Mouse (Mus musculus) liver (tissue): ENCODE measurements around the gene Def6.
"Not testable (repeated sequence)": the region's sequence is repeated elsewhere in the genome, so short reads cannot be mapped to it uniquely, and the experiment has no call there.

Experiments used
- DNase-seq: peaks from one replicate; pipeline ENCODE4 v3.0.0-alpha.2; 2020; ENCODE audit warnings: mixed read lengths

The Def6 gene

DNA sequence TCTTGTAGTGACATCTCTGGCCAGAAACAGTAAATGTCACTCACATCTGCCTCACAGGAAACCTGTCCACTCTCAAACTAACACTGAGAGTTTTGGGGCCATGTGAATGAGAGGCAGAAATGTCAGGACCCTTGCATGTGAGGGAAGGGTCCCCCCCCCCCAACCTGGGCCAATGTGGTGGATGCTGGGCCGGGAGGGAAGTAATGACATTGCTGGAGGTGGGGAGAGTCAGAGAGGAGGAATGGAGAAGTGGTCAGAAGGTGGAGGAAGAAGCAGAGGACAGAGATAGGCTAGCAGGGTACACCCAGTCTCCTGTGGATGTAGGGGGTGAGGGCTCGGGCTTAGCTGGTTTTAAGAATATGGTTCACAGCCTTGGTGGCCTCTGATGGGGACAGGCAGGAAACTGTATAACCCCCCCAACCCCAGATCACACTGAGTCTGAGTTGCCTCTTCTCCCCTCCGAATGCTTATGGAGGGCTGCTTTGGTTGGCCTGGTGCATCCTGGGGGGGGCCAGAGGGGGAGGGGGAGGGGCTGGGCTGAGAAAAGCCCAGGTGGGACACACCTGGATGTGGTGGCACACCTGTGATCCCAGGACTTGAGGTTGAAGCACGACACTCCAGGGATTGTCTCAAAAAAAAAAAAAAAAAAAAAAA, 2.0 kb downstream of the Def6 start:
- no peak for DNase-seq

DNA sequence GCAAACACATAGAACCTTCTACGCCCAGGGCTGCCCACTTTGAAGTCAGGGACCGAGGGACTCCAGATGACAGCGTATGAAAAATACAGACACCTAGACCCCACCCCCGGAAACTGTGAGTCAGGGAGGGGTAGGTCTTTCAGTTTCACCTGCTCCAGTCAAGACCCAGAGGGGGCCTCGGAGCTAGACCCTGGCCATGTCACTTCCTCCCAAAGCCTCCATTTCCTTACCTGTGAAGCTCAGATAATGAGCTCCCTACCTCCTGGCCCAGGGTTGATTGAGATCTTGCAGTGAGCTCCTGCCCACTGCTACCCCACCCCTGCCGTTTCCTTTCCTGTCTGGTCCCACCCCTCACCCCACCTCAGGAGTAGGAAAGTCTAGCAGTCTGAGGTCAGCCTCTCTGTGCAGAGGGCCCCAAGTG, 4.4 kb downstream of the Def6 start:
- DNase-seq: peak; percentile 37

DNA sequence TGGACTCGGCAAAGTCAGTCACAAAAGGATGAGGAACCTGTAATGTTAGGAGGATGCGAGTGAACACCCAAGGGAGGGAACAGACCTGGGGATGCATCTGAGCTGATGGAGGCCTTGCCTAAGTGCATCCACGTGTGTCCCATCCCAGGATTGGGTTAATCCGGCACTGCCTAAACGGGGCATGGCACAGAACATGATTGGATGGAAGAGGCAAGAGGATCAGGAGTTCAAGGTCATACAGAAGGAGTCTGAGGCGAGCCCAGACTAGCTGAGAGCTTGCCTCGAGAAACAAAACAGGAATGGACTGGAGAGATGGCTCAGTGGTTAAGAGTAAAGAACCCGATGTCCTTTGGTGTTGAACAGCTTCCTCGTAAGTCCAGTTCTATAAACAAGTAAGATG, 4.8 kb downstream of the Def6 start:
- no peak for DNase-seq

DNA sequence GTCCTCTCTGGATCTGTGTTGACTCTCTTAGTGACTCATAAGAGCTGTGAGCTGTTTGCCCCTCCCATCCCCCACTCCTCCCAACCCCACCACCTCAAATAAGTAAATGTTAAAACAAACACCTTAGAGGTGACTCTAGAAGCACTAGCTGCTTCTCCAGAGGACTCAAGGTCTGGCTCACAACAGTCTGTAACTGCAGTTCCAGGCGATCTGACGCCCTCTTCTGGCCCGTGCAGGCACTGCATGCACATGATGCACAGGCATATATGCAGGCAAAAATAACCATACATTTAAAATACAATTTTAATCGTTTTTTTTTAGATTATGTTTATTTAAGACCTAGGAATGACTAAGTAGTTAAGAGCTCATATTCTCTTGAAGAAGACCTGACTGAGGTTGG, 5.7 kb downstream of the Def6 start:
- DNase-seq: peak; percentile 44

DNA sequence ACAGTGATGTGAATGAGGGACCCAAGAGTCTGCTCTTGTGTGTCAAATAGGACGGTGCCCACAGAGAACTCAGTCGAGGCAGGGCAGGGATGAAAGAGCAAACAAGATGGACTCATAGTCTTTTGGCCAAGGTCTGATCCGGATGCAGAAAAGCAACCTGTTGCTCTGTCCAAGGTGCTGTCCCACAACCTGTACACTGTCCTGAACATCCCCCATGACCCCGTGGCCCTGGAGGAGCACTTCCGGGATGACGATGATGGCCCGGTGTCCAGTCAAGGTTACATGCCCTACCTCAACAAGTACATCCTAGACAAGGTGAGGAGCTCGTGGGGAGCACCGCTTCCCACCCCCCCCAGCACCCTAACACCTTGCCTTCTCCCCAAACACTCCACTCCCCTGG, 9.2 kb downstream of the Def6 start:
- DNase-seq: no peak

DNA sequence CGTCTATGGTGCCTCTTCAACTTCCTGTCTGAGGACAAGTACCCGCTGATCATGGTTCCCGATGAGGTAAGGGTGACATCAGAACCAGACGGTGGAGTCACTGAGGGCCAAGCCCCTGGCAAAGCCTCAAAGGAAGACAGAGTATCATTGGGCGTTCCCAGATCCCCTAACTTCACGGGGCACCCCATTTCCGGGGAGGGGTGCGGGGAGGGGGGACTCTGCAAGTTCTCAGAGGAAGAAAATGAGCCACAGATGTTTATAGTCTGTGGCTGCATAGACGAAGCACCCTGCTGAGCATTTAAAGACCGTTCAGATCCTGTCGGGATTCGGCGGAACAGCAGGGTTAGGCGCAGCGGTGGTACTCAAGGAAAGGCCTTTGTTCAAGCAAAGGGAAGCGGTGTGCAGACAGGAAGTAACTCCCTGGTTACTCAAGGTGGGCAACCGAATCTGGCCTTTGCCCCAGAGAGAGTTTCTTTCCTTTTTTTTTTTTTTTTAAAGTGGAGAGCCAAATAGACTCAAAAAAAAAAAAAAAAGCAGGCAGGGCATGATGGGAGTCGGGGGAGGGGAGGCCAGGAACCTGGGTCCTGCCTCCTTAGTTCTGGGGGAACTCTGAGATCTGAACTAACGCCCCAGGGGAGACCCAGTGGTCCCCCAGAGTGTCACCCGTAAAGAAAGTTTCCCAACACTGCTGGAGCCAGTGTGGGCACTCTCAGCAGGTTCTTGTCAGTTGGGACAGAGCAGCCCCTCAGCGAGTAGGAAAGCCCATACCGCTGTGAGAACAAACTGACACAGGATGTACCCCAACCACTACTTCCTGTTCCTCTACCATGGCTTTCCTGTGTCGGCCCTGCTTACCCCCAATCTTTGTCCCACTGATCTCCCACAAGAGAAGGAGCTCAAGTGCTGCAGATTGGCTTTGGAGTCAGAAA, 10.4 kb downstream of the Def6 start:
- no peak for DNase-seq

DNA sequence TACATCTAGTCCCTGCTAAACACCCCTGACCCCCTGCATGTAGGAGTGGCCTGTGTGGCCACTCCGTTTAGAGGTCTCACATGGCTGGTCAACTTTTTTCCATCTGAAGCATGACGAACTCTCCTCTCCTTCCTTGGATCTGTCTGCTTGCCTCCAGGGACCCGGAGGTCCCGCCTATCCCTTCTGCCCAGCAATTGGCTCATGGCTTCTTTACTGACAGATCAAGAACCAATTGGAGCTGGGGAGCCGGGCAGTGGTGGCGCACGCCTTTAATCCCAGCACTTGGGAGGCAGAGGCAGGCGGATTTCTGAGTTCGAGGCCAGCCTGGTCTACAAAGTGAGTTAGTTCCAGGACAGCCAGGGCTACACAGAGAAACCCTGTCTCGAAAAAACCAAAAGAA, 14.9 kb downstream of the Def6 start:
- DNase-seq: not testable (repeated sequence)

DNA sequence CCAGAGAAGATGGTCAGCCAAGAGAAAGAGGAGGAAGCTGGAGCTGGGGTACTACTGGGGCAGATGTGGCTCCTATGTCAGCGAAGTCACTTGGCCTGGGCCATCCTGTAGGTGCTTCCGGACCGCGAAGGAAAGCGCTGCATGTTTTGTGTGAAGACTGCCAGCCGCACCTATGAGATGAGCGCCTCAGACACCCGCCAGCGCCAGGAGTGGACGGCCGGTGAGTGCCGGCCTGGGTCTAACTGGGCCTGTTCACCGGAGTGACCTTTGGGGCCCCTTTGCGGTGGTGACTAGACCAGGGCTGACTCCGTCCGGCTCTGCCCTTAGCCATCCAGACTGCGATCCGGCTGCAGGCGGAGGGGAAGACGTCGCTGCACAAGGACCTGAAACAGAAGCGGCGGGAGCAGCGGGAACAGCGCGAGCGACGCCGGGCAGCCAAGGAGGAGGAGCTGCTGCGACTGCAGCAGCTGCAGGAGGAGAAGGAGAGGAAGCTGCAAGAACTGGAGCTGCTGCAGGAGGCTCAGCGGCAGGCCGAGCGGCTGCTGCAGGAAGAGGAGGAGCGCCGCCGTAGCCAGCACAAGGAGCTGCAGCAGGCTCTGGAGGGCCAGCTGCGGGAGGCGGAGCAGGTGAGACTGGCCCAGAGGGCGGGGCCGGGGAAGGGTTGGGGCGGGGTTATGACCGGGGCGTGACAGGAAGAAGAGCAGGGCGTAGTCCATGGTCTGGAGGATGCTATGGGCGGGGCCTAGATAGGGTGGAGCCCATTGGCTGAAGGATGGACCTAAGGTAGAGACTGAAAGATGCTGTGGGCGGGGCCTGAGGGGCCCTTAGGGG, 16.2 kb downstream of the Def6 start:
- DNase-seq: peak; percentile 99

DNA sequence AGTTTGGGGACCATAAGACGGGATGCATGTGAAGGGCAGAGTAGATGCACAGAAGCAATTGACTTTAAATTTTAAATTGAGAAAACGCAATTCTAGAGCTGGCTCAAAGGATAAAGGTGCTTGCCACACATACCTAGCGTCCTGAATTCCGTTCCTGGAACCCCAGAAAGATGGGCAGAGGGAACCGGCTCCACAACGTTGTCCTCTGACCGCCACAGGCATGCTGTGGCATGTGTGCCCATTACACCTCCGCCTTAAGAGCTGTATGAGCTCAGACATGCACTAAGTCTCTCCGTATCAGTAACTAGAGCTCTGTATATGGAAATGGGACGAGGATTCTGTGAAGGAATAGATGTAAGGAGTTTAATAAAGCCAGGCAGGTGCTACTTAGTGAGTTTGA, 17.0 kb downstream of the Def6 start:
- DNase-seq: no peak

DNA sequence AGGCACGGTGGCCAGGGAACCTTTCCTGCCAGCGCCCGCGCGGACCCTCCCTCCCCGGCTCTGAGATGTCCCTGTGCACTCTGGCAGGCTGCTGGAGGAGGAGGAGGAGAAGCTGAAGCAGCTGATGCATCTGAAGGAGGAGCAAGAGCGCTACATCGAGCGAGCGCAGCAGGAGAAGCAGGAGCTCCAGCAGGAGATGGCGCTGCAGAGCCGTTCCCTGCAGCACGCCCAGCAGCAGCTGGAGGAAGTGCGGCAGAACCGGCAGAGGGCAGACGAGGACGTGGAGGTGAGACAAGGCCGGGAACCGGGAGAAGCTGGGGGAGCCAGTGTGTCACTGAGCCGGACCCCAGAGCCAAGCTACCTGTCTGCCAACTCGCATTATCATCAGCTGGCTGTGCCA, 18.4 kb downstream of the Def6 start:
- DNase-seq: peak; percentile 90

DNA sequence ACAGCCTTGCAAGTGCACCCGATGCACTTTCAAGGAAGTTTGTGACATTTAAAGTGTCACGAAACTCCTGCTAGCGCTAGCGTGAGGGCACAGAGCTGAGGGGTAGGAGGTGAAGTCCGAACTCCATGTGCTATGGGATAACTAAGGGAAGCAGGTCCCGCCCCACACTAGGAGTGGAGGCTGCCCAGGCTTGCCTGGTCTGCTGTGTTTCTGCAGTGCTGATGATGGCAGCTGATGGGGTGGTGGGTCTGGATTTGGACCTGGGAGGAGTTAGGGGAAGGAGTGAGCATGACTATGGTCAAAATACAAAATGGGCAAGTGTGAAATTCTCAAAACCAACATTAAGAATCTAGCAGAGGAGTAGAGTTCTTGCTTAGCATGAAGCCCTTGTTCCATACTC, 22.9 kb downstream of the Def6 start:
- DNase-seq: no peak

DNA sequence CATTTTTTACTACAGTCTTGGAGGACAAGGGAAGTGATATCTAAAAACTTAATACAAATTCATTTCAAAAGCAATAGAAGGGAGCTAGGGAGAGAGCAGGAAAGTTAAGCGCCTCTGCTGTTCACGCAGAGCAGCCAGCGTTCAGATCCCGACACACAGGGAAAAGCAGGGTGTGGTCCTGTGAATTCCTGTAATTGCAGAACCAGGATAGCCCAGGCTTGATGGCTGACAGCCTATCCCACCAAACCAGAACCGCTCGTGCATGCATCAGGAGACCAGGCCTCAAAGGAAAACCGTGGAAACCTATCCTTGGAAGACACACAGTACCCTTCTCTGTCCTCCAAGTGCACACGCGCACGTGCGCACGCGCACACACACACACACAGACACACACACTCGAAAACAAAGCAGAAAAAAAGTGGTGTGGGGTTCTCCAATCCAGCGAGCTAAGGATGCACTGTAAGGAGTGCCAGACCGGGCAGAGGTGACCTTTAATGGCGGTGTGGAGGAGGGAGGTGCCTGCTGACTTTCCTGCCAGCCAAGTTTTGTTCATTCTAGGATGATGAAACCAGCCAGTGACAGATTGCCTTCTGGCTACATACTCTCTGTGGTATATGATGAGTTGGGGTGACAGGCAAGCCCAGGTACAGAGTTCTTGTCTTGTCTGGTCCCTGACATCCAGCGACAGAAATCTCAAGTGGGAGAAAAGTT, 23.6 kb downstream of the Def6 start:
- DNase-seq: no peak

DNA sequence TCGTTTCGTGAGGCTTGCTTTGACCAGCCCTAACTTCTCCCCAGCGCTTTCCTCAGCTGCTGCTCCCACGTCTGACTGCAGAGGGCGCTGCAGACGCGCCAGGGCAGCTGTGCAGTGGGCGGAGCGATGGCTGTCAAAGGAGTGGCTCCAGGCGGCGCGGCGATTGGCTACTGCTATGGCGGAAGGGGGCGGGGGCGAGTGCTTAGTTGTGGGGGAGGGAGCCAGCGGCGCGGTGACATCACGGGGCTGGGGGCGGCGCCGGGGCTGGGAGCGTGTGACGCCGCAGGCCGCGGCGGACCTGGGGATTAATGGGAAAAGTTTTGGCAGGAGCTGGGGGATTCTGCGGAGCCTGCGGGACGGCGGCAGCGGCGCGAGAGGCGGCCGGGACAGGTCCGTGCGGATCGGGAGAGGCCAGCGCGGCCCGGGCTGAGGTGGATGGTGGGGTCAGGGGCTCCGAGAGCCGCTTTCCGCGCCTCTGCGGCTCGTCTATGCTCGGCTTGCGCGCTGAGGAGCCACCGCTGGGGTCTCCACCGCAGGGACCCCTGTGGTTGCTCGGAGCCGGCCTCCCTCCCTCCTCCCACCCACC, 25.0 kb downstream of the Def6 start, which contains the start of gene Ppard:
Ppard (plus strand) TSS at position 226 of the 586 bp plus-strand sequence.
- peak; percentile 100 for DNase-seq

DNA sequence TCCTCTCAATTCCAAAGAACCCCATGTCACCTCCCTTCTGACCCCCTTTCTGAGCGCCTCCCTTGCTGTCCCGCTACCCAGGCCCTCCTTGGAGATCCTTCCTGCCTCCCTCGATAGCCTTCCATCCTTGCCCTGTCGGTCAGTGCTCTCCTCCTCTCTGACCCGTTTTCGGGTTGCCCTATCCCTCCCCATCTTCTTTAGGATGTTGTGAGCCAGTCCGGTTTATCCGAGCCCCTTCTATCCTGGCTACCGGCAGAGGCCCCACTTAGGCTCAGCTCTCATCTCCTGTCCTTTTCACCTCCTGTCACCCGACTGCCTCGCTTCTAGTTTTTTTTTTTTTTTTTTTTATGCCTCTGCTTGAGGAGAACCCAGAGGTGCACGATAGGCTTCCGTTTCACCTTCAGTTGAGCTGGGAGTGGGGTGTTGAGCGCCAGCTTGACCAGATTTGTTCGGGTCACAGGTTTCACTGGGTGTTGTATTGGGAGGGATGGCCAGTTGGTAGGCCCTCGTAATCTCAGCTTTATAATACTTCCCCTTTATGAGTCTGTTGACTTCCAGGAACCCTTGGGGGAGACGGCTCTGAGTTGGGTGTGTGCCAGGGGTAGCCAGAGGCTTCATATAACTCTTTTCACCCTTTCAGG, 25.6 kb downstream of the Def6 start:
- DNase-seq: peak; percentile 46

DNA sequence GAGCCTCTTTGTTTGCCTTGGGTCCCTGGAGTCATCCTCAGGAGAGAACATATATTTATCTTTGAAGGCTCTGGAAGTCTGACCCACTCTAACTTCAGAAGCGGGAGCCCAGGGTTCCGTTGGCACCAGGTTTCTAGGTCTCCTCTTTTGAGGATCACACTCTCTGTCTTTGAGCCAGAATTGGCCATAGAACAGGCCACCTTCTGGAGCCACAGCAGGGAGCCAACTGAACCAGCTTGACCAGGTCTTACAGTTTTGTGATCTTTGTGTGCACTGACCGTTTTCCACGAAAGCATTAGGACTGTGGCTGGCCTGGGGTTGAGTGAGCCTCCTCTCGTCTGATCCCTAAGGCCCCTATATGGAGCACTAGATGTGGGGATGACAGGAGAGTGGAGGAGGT, 27.1 kb downstream of the Def6 start:
- DNase-seq: no peak

DNA sequence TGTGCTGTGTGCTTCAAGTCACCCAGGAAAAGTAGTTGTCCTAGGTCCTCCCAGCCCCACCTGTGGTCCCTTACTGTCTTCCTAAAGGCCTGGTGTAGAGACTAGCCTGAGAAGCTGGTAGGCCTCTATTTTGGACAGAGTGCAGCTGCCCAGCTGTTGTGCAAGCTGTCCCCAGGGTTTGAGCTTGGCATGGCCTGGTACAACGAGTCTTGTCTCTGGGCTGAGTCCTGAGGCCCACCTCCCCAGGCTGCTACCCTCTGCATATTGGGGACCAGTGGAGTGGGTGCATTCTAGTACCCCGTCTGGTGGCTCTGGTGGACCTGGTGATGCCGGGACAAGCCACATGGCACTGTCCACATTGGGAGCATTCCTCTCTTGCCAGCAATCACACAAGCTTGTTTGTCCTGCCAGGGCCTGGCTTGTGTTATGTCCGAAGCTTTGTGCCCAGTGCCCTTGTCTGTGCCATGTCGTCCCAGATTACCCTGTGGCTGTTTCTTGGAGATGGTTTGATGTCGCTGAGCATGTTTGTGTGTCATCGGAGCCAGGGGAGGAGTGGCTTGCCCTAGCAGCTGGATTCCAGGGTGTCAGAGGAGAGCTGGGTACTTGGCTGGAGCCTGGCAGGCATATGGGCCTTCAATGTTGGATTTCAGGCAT, 28.5 kb downstream of the Def6 start:
- DNase-seq: no peak

DNA sequence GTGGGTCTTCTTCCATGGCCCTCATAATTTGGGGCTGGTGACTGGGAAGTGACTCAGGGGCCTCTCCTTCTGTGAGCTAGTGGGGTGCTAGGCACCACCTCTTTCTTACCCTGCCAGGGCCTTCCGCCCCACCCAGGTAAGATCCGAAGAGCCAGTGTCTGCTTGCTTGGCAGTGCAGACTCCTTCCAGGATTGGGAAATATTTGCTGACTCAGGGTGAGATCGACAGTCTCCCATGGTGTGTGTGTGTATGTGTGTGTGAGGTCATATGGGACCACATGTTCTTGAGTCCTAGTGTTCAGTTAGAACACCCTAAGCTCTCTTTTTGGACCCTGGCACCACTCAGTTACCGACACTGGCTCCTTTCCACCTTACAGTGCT, 29.0 kb downstream of the Def6 start:
- DNase-seq: peak; percentile 71

DNA sequence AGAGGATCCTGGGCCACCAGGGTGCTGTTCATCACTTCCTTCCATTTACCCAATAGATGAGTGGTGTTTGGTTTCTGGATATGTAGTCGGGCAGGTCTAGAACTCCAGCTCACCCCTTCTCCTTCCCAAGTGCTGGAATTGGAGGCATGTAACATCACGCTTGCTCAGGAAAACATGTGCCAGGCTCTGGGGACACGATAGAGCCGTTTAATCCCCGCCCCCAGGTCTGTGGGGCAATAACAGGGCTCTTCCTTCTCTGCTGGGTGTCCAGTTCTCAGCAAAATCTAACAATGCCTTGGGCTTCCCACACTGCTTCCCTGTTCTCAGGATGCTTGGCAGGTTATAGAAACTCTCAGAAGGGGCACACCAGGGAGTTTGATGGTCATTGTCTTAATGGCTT, 29.8 kb downstream of the Def6 start:
- peak; percentile 57 for DNase-seq

DNA sequence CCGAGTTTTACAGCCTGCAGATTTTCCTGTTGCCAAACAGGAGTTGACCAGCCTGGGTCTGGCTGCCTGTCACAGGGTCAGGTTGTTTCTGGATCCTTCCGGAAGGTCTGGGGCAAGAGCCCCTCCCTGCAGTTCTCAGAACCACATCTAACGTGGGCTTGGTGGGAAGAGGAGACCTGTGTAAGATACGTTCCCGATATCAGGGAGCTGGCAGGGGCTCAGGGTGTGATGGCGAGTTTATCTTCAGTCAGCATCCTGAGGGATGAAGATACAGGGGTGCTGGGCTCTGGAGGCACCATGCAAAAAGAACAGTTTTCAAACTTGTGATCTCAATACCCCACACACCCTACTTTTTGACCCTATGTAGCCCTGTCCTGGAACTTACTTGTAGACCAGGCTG, 30.3 kb downstream of the Def6 start:
- DNase-seq: peak; percentile 79

DNA sequence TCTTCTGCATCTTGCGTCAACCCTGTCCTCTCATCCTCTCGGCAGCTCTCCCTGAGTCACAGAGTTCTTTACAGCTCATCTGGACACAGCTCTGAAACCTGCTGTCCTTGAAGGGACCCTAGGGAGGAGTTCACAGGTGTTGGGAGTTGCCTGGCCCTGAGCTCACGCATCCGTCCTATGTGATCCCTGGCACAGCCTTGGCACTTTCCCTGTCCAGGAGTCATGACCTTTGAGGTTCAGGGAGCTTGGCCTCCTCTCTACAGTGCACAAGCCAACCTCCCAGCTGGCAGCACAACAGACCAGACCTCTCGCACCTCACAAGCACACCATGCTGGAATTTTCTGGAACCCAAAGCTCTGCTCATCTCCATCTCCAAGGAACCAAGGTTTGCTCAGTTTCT, 33.3 kb downstream of the Def6 start:
- no peak for DNase-seq

DNA sequence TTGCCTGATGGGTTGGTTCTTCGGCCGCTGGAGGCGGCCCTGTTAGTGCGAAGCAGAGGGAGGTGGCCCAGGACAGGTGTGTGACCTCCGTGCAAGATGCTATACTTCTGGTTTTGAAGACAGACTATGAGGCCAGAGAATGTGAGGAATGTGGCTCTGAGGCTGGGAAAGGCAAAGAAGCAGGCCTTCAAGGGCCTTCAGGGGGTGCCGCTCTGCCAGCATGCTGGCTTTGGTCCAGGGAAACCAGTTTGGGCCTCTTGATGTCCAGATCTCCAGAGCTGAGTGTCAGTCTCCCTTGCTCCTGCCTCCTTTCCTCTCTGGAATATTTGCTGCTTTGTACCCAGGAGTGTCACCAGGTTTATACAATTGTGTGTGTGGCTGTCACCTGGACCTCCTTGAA, 34.7 kb downstream of the Def6 start:
- DNase-seq: no peak
